Mouse (Mus musculus) myocyte (in vitro differentiated cells): ENCODE results near the gene Mical1.

Source experiments
- MAX ChIP-seq: IDR thresholded peaks from one replicate; pipeline ENCODE4 v1.6.1; 2011; ENCODE audit warnings: low read depth, mild to moderate bottlenecking, control low read depth
- MYOG ChIP-seq, 3 experiments: IDR thresholded peaks; one replicate each; pipeline ENCODE4 v1.6.1; 2011; ENCODE audit warnings: control low read depth in 2 of 3, low read depth in 2 of 3, mild to moderate bottlenecking in 2 of 3; ENCODE audit not compliant: insufficient read length in 2 of 3, control insufficient read depth in 1 of 3, insufficient read depth in 1 of 3
- POLR2A ChIP-seq: IDR thresholded peaks from one replicate; pipeline ENCODE4 v1.6.1; 2011; ENCODE audit warnings: low read depth, mild to moderate bottlenecking, control low read depth, moderate library complexity; ENCODE audit not compliant: insufficient read length
- POLR2AphosphoS2 ChIP-seq: IDR thresholded peaks from one replicate; pipeline ENCODE4 v1.6.1; 2011; ENCODE audit warnings: low read depth, control low read depth; ENCODE audit not compliant: insufficient read length
- TCF12 ChIP-seq: IDR thresholded peaks from one replicate; pipeline ENCODE4 v1.6.1; 2011; ENCODE audit warnings: mild to moderate bottlenecking, control low read depth; ENCODE audit not compliant: poor library complexity, insufficient read depth, severe bottlenecking

- TF ChIP-seq MAX (no peak), POLR2AphosphoS2 (no peak), TCF12 (no peak), POLR2A (no peak), MYOG (IDR thresholded peaks at IDR 0.05; ENCODE audit: control insufficient read depth in 1 of 3, insufficient read depth in 1 of 3, insufficient read length in 2 of 3, low read depth in 2 of 3) (no peak)
Measured at GRCm38 (mm10) chr10:41482446-41482845, 6.3 kb downstream of the Mical1 start.
